Mouse (Mus musculus) kidney, adult 2 months (tissue): ENCODE data around the gene Nudt4. TPM values are rescaled to one million over a fixed set of nuclear protein-coding genes. Genes with fewer than 3 reads are reported as not detected.
A peak's percentile ranks its signal among the peaks of the same experiment; 100 is the strongest.

Experiments used
- DNase-seq: peaks from one replicate; pipeline ENCODE4 v3.0.0; 2021
- H3K27ac ChIP-seq: fragments of 200-500 bp; 2 replicates; pipeline ENCODE4 v1.5.1; 2012; ENCODE audit warnings: low read depth, low read length, control low read depth, inconsistent platforms; ENCODE audit not compliant: insufficient read depth
- H3K27me3 ChIP-seq: fragments of 200-500 bp; replicated peaks from 2 replicates; pipeline ENCODE4 v1.6.1; 2012; ENCODE audit warnings: mild to moderate bottlenecking, moderate library complexity, low read length, inconsistent platforms; ENCODE audit not compliant: control insufficient read depth, insufficient read depth
- H3K36me3 ChIP-seq: fragments of 200-500 bp; 2 replicates; pipeline ENCODE4 v1.6.1; 2012; ENCODE audit warnings: mild to moderate bottlenecking, moderate library complexity, low read length, inconsistent platforms; ENCODE audit not compliant: control insufficient read depth, insufficient read depth
- H3K4me1 ChIP-seq: fragments of 200-500 bp; 2 replicates; pipeline ENCODE4 v1.6.1; 2011; ENCODE audit warnings: low read length; ENCODE audit not compliant: control insufficient read depth, insufficient read depth
- H3K4me3 ChIP-seq: fragments of 200-500 bp; 2 replicates; pipeline ENCODE4 v1.5.1; 2011; ENCODE audit warnings: mild to moderate bottlenecking, low read depth, low read length, control low read depth; ENCODE audit not compliant: insufficient read depth
- CTCF ChIP-seq: fragments of 200-500 bp; conservative IDR thresholded peaks from 2 replicates; pipeline ENCODE4 v1.5.1; 2011; ENCODE audit warnings: low read depth, mild to moderate bottlenecking, control low read depth, low read length, moderate library complexity, mixed read lengths; ENCODE audit not compliant: insufficient read depth, insufficient read length
- POLR2A ChIP-seq: fragments of 200-500 bp; IDR thresholded peaks from one replicate; pipeline ENCODE4 v1.6.1; 2011; ENCODE audit warnings: low read depth, low read length, control low read depth
- WGBS: fragments of 180-500 bp; shearing (Covaris S2); methylation state at CpG from one replicate; pipeline ENCODE4 v1.1.7; 2018; 5-methylcytosine and 5-hydroxymethylcytosine counted together
- polyA plus RNA-seq: library from polyadenylated mRNA; depleted of rRNA; stranded (reverse); fragments of >200 nt; gene quantifications from 2 replicates; pipeline ENCODE4 v1.2.3, GENCODE M21; 2012

Gene Nudt4
- polyA plus RNA-seq, 1 experiment, result 92.7 TPM

DNA sequence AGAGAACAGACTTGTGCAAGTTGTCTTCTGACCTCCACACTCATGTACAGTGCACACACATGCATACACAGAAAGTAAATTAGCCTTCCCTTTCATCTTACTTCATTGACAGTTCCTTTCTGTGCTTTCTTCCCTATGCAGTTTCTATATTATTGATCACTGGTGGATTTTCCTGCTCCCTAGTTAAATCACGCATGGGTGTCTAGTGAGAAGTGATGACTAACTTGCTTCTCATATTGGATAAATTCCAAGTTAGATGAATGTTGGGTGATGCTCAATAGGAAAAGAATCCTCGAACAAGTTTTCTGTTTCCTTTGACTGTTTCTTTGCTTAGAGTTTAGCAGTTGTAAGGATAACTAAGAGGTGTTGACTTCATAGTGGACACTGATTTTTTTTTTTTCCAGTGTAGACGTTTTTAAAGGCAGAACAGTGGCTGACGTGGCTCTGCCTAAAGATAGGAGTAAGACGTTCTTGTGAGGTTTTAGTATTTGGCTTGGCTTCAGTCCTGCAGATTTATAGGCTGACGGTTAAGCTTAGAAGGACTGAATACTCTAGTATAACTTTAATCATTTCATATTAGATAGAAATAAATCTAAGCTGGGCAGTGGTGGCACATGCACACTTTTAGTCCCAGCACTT lies 38.8 kb downstream of the Nudt4 start:
- no peak for DNase-seq
- Histone ChIP-seq H3K4me3 (no peak overlapping the region), H3K27ac (no peak overlapping the region), H3K27me3 (no peaks in the 10 kb centered on the region), H3K4me1 (peaks cover 9% of the 10 kb centered on the region; the same call in 1 of the 2 replicates), H3K36me3 (no peaks in the 10 kb centered on the region)
- WGBS, result 40% methylated on average over 6 of the region's 6 CpGs
- TF ChIP-seq CTCF (no peak), POLR2A (no peak)

DNA sequence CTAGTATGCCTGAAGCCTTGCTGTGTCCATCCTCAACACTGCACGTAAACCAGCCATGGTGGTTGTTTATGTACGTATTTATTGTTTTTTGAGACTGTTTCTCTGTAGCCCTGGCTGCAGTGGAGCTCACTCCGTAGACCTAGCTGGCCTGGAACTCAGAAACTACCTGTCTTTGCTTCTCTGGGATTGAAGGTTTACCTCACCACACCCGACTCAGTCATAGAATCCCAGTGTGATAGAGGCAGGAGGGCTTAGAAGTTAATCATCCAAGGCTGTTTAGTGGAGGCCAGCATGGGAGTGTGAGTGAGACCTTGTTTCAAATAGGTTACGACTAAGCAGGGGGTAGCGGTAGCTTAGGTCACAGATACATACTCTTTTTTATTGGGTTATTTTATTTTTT lies 46.3 kb downstream of the Nudt4 start:
- DNase-seq, result no peak
- WGBS, result 79% methylated on average over 6 of the region's 6 CpGs
- TF ChIP-seq CTCF (no peak), POLR2A (no peak)

DNA sequence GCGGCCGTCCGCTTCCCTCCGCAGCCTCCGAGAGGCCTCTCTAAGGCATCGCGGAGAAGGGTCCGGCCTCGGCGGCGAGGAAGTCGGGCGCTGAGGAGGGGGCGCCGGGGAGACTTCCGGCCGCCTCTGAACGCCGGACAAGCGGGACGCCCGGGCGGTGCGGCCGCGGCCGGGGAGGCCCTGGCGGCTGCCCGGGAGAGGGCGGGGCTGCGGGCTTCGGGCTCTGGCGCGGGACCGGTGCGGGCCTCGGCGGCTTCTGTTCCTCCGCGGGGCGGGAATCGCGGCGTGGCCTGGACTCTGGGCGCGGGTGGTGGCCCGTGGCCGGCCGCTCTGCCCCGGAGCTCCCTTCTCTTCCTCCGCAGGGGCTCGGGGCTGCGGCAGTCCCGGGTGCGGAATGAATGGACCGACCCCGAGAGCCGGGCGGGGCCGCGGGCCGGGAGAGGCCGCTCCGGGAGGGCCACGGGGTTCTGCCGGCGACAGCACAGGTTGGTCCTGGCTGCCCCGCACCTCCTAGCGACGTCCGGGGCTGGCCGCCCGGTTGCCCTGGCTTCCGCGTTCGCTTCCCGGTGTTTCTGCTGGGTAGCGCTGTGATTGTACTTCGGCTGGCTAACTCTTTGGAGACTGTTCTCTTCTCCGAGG lies 48.5 kb downstream of the Nudt4 start:
- Histone ChIP-seq H3K36me3 (no peaks in the 10 kb centered on the region), H3K27me3 (no peaks in the 10 kb centered on the region), H3K27ac (peak overlapping the region; percentile 89), H3K4me3 (peak overlapping the region; percentile 79), H3K4me1 (peaks cover 12% of the 10 kb centered on the region)
- DNase-seq, result peak; percentile 46
- under 1% methylated on average over 80 of the region's 80 CpGs for whole genome bisulfite sequencing
- no peak for TF ChIP-seq CTCF
- no peak for TF ChIP-seq POLR2A

More for the DNA sequence above, 46.3 kb downstream of the Nudt4 start:
- no peaks in the 10 kb centered on the region for H3K36me3 ChIP-seq
- H3K4me1 ChIP-seq, result peaks cover 12% of the 10 kb centered on the region
- H3K4me3 ChIP-seq, result no peak overlapping the region
- no peak overlapping the region for H3K27ac ChIP-seq
- no peaks in the 10 kb centered on the region for H3K27me3 ChIP-seq

DNA sequence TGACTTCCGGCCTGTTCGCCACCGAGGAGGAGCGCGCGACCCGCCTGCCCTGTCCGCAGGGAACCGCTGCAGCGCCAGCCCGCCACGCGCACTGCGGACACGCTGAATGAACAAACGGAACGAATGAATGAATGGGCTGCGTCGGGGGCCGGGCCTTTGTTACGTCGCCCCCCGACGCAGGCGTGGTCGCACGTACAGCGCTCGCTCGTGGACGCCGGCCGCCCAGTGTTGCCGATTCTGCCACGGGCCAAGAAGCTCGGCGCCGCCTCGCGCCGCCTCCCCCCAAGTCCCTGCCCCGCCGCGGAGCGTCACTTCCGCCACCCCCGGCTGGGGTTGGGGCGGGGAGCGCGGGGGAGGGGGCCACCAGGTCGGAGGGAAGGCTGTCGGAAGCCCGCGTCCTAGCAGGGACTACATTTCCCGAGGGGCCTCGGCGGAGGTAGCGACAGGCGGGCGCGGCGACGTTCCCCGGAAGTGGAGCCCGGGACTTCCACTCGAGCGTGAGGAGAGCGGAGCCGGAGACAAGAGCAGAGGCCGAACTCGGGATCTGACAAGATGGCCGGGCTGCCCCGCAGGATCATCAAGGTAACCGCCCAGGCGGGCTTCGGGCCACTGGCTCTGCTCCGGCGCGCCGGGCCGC lies 49.2 kb downstream of the Nudt4 start, which contains the start of gene Ube2n:
TSS of gene Ube2n (plus strand) at position 490 of the 637 bp plus-strand sequence.
- TF ChIP-seq POLR2A (peak; percentile 8), CTCF (no peak)
- WGBS, result 1% methylated on average over 81 of the region's 81 CpGs
- Histone ChIP-seq H3K27ac (peak within 1 kb of the TSS; percentile 89), H3K27me3 (no peaks in the 10 kb centered on the region), H3K4me3 (peak within 1 kb of the TSS; percentile 79), H3K36me3 (no peaks in the 10 kb centered on the region), H3K4me1 (peaks cover 12% of the 10 kb centered on the region)
- DNase-seq, result peak; percentile 99

DNA sequence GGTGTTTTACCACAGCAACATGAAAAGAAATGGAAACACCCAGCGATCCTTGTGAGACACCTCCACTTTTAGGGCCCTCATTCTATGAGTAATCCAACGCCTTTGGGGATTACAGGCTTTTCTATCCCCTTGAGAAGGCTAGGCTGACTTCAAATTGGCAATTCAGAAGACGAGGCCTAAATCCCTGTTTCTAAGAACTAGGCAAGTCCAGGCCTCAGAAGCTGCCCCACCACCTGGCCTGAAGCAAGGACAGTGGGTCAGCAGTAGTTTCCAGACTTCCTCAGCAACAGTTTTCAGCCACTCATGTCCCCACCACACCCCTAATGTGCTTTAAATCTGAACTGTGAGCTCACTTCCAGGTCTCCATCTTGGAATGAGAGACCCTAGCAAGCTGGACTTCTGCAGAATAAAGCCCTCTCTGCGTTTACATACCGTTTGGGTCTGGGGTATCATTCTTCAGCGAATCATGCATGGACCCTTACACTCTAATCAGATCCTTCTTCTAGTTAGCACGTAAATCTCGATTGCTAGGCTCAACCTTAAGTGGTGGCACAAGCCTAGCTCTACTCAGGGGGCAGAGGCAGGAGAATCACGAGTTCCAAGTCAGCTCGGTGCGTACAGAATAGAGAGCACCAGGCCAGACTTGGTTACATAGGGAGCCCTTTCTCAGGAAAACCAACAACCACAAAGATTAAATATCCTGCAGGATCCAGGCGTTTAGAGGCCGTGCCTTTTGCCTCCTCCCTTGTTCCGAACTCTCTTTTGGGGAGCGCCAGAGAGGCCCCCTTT lies 50.0 kb downstream of the Nudt4 start:
- Histone ChIP-seq H3K36me3 (no peaks in the 10 kb centered on the region), H3K4me1 (peaks cover 8% of the 10 kb centered on the region), H3K4me3 (peak overlapping the region; percentile 42), H3K27me3 (no peaks in the 10 kb centered on the region), H3K27ac (no peak overlapping the region)
- 38% methylated on average over 15 of the region's 15 CpGs for WGBS
- no peak for DNase-seq
- TF ChIP-seq CTCF, result no peak
- no peak for TF ChIP-seq POLR2A

DNA sequence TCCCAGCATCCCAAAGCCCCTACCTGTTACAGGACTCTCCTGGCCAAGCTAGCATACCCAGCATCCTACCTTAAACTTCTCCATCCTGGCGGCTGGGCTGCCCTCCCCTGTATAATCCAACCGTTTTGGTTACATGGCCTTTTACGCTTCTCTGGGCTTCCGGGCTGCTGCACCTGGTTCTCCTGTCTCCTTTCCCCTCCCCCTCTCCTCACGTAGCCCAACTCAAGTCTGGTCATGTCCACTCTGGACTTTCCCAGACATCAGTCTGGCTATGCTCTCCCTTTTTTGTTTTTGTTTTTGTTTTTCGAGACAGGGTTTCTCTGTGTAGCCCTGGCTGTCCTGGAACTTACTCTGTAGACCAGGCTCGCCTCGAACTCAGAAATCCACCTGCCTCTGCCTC lies 51.3 kb downstream of the Nudt4 start:
- 77% methylated on average over 8 of the region's 8 CpGs for WGBS
- Histone ChIP-seq H3K36me3 (no peaks in the 10 kb centered on the region), H3K4me3 (no peak overlapping the region), H3K27me3 (no peaks in the 10 kb centered on the region), H3K4me1 (peaks cover 6% of the 10 kb centered on the region), H3K27ac (no peak overlapping the region)
- TF ChIP-seq POLR2A, result no peak
- TF ChIP-seq CTCF, result no peak
- DNase-seq, result no peak

DNA sequence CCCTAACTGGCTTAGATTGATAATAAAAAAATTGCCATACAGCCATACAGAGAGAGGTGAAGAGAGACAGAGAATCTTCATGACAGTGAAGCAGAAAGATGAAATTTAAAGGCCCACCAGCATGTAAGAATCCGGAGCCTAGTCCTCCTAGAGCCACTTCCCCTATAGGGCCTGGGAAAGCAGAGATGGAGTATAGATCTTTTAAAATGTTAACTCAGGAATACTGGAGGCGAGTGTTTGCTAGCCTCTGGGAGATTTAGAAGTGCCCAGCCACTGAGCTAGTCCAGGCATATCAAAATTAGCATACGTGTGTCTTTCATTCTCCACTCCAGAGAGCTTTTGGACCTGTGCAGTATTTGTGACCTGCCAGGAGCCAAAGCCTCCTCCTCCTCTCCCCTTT lies 54.7 kb downstream of the Nudt4 start:
- TF ChIP-seq POLR2A, result no peak
- TF ChIP-seq CTCF, result no peak
- Histone ChIP-seq H3K4me1 (peaks cover 4% of the 10 kb centered on the region; the same call in 1 of the 2 replicates), H3K4me3 (no peak overlapping the region), H3K27ac (no peak overlapping the region), H3K36me3 (no peaks in the 10 kb centered on the region), H3K27me3 (no peaks in the 10 kb centered on the region)
- DNase-seq, result no peak
- 76% methylated on average over 3 of the region's 3 CpGs for WGBS
